Mouse (Mus musculus) thymus, adult 2 months (tissue): ENCODE results near the gene Prm1. TPM values are rescaled to one million over a fixed set of nuclear protein-coding genes. Genes with fewer than 3 reads are reported as not detected.

Source experiments
- DNase-seq: peaks from one replicate; pipeline ENCODE4 v3.0.0; 2021
- H3K27ac ChIP-seq: fragments of 200-500 bp; 2 replicates; pipeline ENCODE4 v1.5.1; 2012; ENCODE audit warnings: low read length, control low read depth; ENCODE audit not compliant: control insufficient read depth, insufficient read depth
- H3K27me3 ChIP-seq: fragments of 200-500 bp; 2 replicates; pipeline ENCODE4 v1.6.1; 2012; ENCODE audit warnings: mild to moderate bottlenecking, low read length, moderate library complexity, mixed read lengths; ENCODE audit not compliant: control insufficient read depth, insufficient read depth
- H3K36me3 ChIP-seq: fragments of 200-500 bp; 2 replicates; pipeline ENCODE4 v1.6.1; 2012; ENCODE audit warnings: mild to moderate bottlenecking, low read length, moderate library complexity; ENCODE audit not compliant: control insufficient read depth, insufficient read depth
- H3K4me1 ChIP-seq: fragments of 200-500 bp; replicated peaks from 2 replicates; pipeline ENCODE4 v1.6.1; 2012; ENCODE audit warnings: low read length; ENCODE audit not compliant: control insufficient read depth, insufficient read depth
- H3K4me3 ChIP-seq: fragments of 200-500 bp; 2 replicates; pipeline ENCODE4 v1.5.1; 2012; ENCODE audit warnings: mild to moderate bottlenecking, low read length, control low read depth, moderate library complexity; ENCODE audit not compliant: control insufficient read depth, insufficient read depth
- CTCF ChIP-seq: fragments of 200-500 bp; IDR thresholded peaks from 2 replicates; pipeline ENCODE4 v1.5.1; 2012; ENCODE audit warnings: mild to moderate bottlenecking, control low read depth, low read length, moderate library complexity, borderline replicate concordance; ENCODE audit not compliant: control insufficient read depth, poor library complexity, insufficient read depth; ENCODE audit errors: extremely low read depth
- POLR2A ChIP-seq: fragments of 200-500 bp; IDR thresholded peaks from 2 replicates; pipeline ENCODE4 v1.6.1; 2012; ENCODE audit warnings: mild to moderate bottlenecking, low read length, control low read depth, moderate library complexity; ENCODE audit not compliant: control insufficient read depth, poor library complexity, insufficient read depth; ENCODE audit errors: extremely low read depth
- WGBS: fragments of 180-500 bp; shearing (Covaris S2); methylation state at CpG from one replicate; pipeline ENCODE4 v1.1.7; 2018; 5-methylcytosine and 5-hydroxymethylcytosine counted together
- polyA plus RNA-seq: library from polyadenylated mRNA; depleted of rRNA; stranded (reverse); fragments of >200 nt; gene quantifications from 2 replicates; pipeline ENCODE4 v1.2.3, GENCODE M21; 2012

The Prm1 gene
- polyA plus RNA-seq, 1 experiment, result 6.1 TPM

- Histone ChIP-seq H3K4me1 (peaks cover 66% of the 10 kb centered on the region), H3K36me3 (no peaks in the 10 kb centered on the region), H3K4me3 (no peak overlapping the region), H3K27me3 (no peaks in the 10 kb centered on the region), H3K27ac (peak overlapping the region; percentile 80)
- WGBS, result 3% methylated on average over 2 of the region's 2 CpGs
- DNase-seq, result peak; percentile 77
- TF ChIP-seq CTCF (no peak), POLR2A (peak; percentile 18; the same call in 1 of the 2 replicates)
These were observed 36.0 kb downstream of the Prm1 start for GRCm38 (mm10) chr16:10769661-10770060.

DNA sequence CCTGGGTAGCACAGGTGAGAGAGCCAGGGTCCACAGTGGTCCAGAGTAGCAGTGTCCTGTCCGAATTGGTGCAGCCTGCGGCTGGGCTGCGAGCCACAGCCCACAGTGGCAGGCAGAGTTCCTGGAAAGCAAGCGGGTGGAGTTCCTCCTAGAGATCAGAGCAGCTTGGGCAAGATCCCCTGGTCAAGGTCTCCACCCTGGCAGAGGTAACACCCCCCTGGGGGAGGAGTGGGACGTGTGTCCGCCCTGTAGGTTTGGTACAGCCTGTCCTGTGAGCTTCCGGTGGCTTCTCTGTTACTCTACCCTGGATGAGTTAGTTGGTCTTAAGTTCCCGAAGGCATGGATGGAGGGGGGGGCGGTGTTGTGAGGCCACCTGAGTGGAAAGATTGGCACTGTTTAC is 36.8 kb downstream of the Prm1 start:
- TF ChIP-seq POLR2A (no peak), CTCF (no peak)
- no peak for DNase-seq
- H3K4me3 ChIP-seq, result no peak overlapping the region
- no peak overlapping the region; the same call in 1 of the 2 replicates for H3K27ac ChIP-seq
- whole genome bisulfite sequencing, result 17% methylated on average over 9 of the region's 9 CpGs
- H3K4me1 ChIP-seq, result peaks cover 60% of the 10 kb centered on the region
- no peaks in the 10 kb centered on the region for H3K27me3 ChIP-seq
- no peaks in the 10 kb centered on the region for H3K36me3 ChIP-seq

- Histone ChIP-seq H3K27ac (no peak overlapping the region), H3K4me1 (peaks cover 47% of the 10 kb centered on the region), H3K36me3 (no peaks in the 10 kb centered on the region), H3K27me3 (no peaks in the 10 kb centered on the region), H3K4me3 (no peak overlapping the region)
- DNase-seq, result peak; percentile 90
- 44% methylated on average over 4 of the region's 4 CpGs for WGBS
- TF ChIP-seq POLR2A (no peak), CTCF (no peak)
These were observed 38.5 kb downstream of the Prm1 start for GRCm38 (mm10) chr16:10767158-10767557.

DNA sequence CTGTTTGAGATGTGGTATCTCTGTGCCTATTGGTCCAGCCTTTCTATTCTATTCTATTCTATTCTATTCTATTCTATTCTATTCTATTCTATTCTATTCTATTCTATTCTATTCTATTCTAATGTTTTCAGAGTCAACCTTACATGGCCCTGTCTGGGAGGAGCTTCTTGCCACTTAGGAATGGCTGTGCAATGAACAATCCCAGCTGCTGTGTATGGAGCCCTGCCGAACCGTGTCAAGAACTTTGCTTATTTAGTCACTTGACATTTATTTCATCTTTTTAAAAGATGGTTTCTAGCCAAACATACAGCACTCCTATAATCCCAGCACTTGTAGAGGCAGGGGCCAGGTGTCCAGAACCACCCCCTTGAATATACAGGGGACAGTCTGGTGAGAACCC is 41.3 kb downstream of the Prm1 start:
- Histone ChIP-seq H3K36me3 (no peaks in the 10 kb centered on the region), H3K4me1 (peaks cover 37% of the 10 kb centered on the region), H3K27me3 (no peaks in the 10 kb centered on the region), H3K4me3 (no peak overlapping the region), H3K27ac (no peak overlapping the region)
- 42% methylated on average over 2 of the region's 2 CpGs for WGBS
- no peak for DNase-seq
- TF ChIP-seq POLR2A, result no peak
- no peak for TF ChIP-seq CTCF

- Histone ChIP-seq H3K4me3 (no peak overlapping the region), H3K27ac (no peak overlapping the region), H3K4me1 (peaks cover 31% of the 10 kb centered on the region), H3K27me3 (no peaks in the 10 kb centered on the region), H3K36me3 (no peaks in the 10 kb centered on the region)
- WGBS, result 83% methylated on average over 6 of the region's 6 CpGs
- no peak for TF ChIP-seq POLR2A
- no peak for TF ChIP-seq CTCF
- DNase-seq, result no peak
These were observed 41.9 kb downstream of the Prm1 start for GRCm38 (mm10) chr16:10763540-10764264.

- no peak for DNase-seq
- no peak overlapping the region for H3K27ac ChIP-seq
- no peak overlapping the region for H3K4me3 ChIP-seq
- no peaks in the 10 kb centered on the region for H3K36me3 ChIP-seq
- 81% methylated on average over 5 of the region's 5 CpGs for WGBS
- H3K4me1 ChIP-seq, result peaks cover 27% of the 10 kb centered on the region
- no peak for TF ChIP-seq POLR2A
- no peak for TF ChIP-seq CTCF
- no peaks in the 10 kb centered on the region for H3K27me3 ChIP-seq
These were observed 43.0 kb downstream of the Prm1 start for GRCm38 (mm10) chr16:10762569-10763180.
